Mouse (Mus musculus) Patski (cell line): ENCODE measurements at regions not wholly inside any gene's neighbourhood (a gene's known extent, or its start where the extent isn't known, plus 50 kb on each side); places are given as distances from the start of the nearest gene placed in this dataset.

Experiments
- ATAC-seq: fragments of 100-300 bp; one replicate; pipeline ENCODE4 v1.8.0; 2021
- CTCF ChIA-PET: fragments of 350-600 bp; sonication (Branson Sonifier 250); formaldehyde crosslinking; loops from one replicate; lab custom pipeline; 2022; ENCODE audit warnings: inconsistent platforms; lab: Charles Lee
- POLR2A ChIA-PET: fragments of 350-600 bp; sonication (Branson Sonifier 250); formaldehyde crosslinking; loops from one replicate; lab custom pipeline; 2022; ENCODE audit warnings: antibody characterized with exemption, inconsistent platforms; lab: Charles Lee
- DNase-seq: peaks from one replicate; pipeline ENCODE4 v3.0.0-alpha.2; 2011; ENCODE audit warnings: low read depth, low spot score
- H3K27me3 ChIP-seq: fragments of 371-371 bp; one replicate; pipeline ENCODE4 v1.5.1; 2021
- CTCF ChIP-seq: fragments of 100-300 bp; IDR thresholded peaks from one replicate; pipeline ENCODE4 v1.5.1; 2021
- in situ Hi-C: fragments of 300-500 bp; cut with MboI; formaldehyde crosslinking; loops from 3 replicates; pipeline ENCODE4 v1.11.1; 2018; ENCODE audit warnings: low pct_unique_long_range_greater_than_20kb, mixed read lengths

- DNase-seq (no peak), ATAC-seq (no peak)
- CTCF ChIA-PET: interaction anchor here (1.2 kb wide), 1 partner anchor 58 kb away, joined by 3 read pairs; no protein-coding TSS in a partner anchor
- POLR2A ChIA-PET: no interaction called here
- in situ Hi-C loops: no loop called here
- no peaks in the 10 kb centered on the region for H3K27me3 ChIP-seq
- no peak for TF ChIP-seq CTCF
Observed at GRCm38 (mm10) chr17:43209727-43210126, 60.4 kb upstream of the Adgrf1 start.

GRCm38 (mm10) chr17:43214038-43214437 is 56.1 kb upstream of the Adgrf1 start:
- DNase-seq (no peak), ATAC-seq (no peak)
- no peaks in the 10 kb centered on the region for H3K27me3 ChIP-seq
- POLR2A ChIA-PET: no interaction called here
- no peak for TF ChIP-seq CTCF
- CTCF ChIA-PET: no interaction called here
- in situ Hi-C loops: no loop called here

GRCm38 (mm10) chr17:43219636-43220035 is 50.5 kb upstream of the Adgrf1 start:
- CTCF ChIA-PET: interaction anchor here (1.5 kb wide), 1 partner anchor 204 kb away, joined by 4 read pairs; no protein-coding TSS in a partner anchor
- no peaks in the 10 kb centered on the region for H3K27me3 ChIP-seq
- DNase-seq (no peak), ATAC-seq (no peak)
- POLR2A ChIA-PET: interaction anchor here (0.7 kb wide), 1 partner anchor 119 kb away, joined by 3 read pairs; no protein-coding TSS in a partner anchor
- in situ Hi-C loops: no loop called here
- no peak for TF ChIP-seq CTCF
